ENCODE assay signal across 8 mouse cellular contexts in genomic region chr10:41933536-41933935, GRCm38 (mm10).
DNase-seq lines count a peak whose midpoint lies in the region; ATAC-seq and TF ChIP-seq lines count a peak whose summit lies in the region.
"Had no signal": no experiment of that assay in that cellular context is flagged by ENCODE, and none has a peak within 500 bp of the region (broad histone marks: within the 10 kb centered on the region; RNA-seq: fewer than 3 reads in every experiment).

No protein-coding gene starts in this region.

- DNase-seq in urinary bladder, postnatal 14 days (ENCODE audit: low spot score): peak; percentile 37
- DNase-seq in urinary bladder, adult 2 months (ENCODE audit: low spot score): no peak
- peak; percentile 47 for DNase-seq in liver, embryonic 11.5 days (ENCODE audit: low spot score)
- DNase-seq in right cerebral cortex, postnatal 4 days: peak; percentile 65

- TF ChIP-seq POLR2A in bone marrow, adult 2 months (IDR thresholded peaks at IDR 0.05; ENCODE audit: borderline replicate concordance, control insufficient read depth, low read depth, low read length): no peak
- TF ChIP-seq POLR2A in embryonic fibroblast, embryonic 13.5 days (IDR thresholded peaks at IDR 0.05; ENCODE audit: low read depth, low read length): no peak

- TF ChIP-seq CTCF in bone marrow, adult 2 months (IDR thresholded peaks at IDR 0.05; ENCODE audit: control insufficient read depth, insufficient read depth, low read length): peak; percentile 76
- TF ChIP-seq CTCF in embryonic fibroblast, embryonic 13.5 days (IDR thresholded peaks at IDR 0.05; ENCODE audit: borderline replicate concordance, insufficient read depth, low read length): 0 out of 2 replicates have a peak, but pooled peaks have one; percentile 5

- H3K4me2 ChIP-seq in hindbrain, embryonic 13.5 days: no peak overlapping the region
- no peak overlapping the region for H3K4me2 ChIP-seq in liver, embryonic 11.5 days
- H3K4me2 ChIP-seq: hindbrain, embryonic 15.5 days had no signal

- WGBS in bone marrow, adult 2 months: 58% methylated on average over 6 of the region's 6 CpGs
- WGBS in hindbrain, embryonic 13.5 days: 70% methylated on average over 6 of the region's 6 CpGs
- WGBS in liver, embryonic 11.5 days: 51% methylated on average over 6 of the region's 6 CpGs

- H3K4me3 ChIP-seq in bone marrow, adult 2 months (replicated peaks; ENCODE audit: control insufficient read depth, low read depth, low read length): no peak overlapping the region
- H3K4me3 ChIP-seq in embryonic fibroblast, embryonic 13.5 days (ENCODE audit: insufficient read depth, low read length): no peak overlapping the region
- no peak overlapping the region for H3K4me3 ChIP-seq in hindbrain, embryonic 13.5 days
- no peak overlapping the region for H3K4me3 ChIP-seq in liver, embryonic 11.5 days (ENCODE audit: low read depth, low read length)
- H3K4me3 ChIP-seq: hindbrain, embryonic 15.5 days had no signal

- H3K27me3 ChIP-seq in hindbrain, embryonic 13.5 days: peaks cover 4% of the 10 kb centered on the region; the same call in 1 of the 2 replicates
- no peaks in the 10 kb centered on the region for H3K27me3 ChIP-seq in liver, embryonic 11.5 days (replicated peaks; ENCODE audit: control insufficient read depth, insufficient read depth, low read length)
- H3K27me3 ChIP-seq: hindbrain, embryonic 15.5 days had no signal

- no peak overlapping the region for H3K27ac ChIP-seq in bone marrow, adult 2 months (ENCODE audit: control insufficient read depth, insufficient read depth, low read depth, low read length, poor library complexity)
- no peak overlapping the region for H3K27ac ChIP-seq in embryonic fibroblast, embryonic 13.5 days (ENCODE audit: insufficient read depth, low read length)
- H3K27ac ChIP-seq in hindbrain, embryonic 13.5 days: peak overlapping the region; percentile 87
- H3K27ac ChIP-seq in liver, embryonic 11.5 days (ENCODE audit: low read depth, low read length): no peak overlapping the region

- no peaks in the 10 kb centered on the region for H3K9me3 ChIP-seq in hindbrain, embryonic 13.5 days
- no peaks in the 10 kb centered on the region for H3K9me3 ChIP-seq in liver, embryonic 11.5 days (ENCODE audit: control insufficient read depth, low read length)
- H3K9me3 ChIP-seq: hindbrain, embryonic 15.5 days had no signal

- peaks cover 1% of the 10 kb centered on the region; the same call in 1 of the 2 replicates for H3K4me1 ChIP-seq in bone marrow, adult 2 months (ENCODE audit: control insufficient read depth, insufficient read depth, low read length)
- H3K4me1 ChIP-seq in embryonic fibroblast, embryonic 13.5 days (ENCODE audit: control insufficient read depth, insufficient read depth, low read length): peaks cover 3% of the 10 kb centered on the region; the same call in 1 of the 2 replicates
- H3K4me1 ChIP-seq in hindbrain, embryonic 13.5 days (replicated peaks): peaks cover 57% of the 10 kb centered on the region
- H3K4me1 ChIP-seq in liver, embryonic 11.5 days (replicated peaks; ENCODE audit: control insufficient read depth, insufficient read depth, low read length): peaks cover 12% of the 10 kb centered on the region

- H3K9ac ChIP-seq in hindbrain, embryonic 13.5 days: no peak overlapping the region
- no peak overlapping the region for H3K9ac ChIP-seq in liver, embryonic 11.5 days (ENCODE audit: low read depth, low read length)
- H3K9ac ChIP-seq: hindbrain, embryonic 15.5 days had no signal

- H3K36me3 ChIP-seq in hindbrain, embryonic 13.5 days: no peaks in the 10 kb centered on the region
- no peaks in the 10 kb centered on the region for H3K36me3 ChIP-seq in liver, embryonic 11.5 days (ENCODE audit: control insufficient read depth, insufficient read depth, low read length)
- H3K36me3 ChIP-seq: hindbrain, embryonic 15.5 days had no signal

- ATAC-seq in hindbrain, embryonic 13.5 days (ENCODE audit: low FRiP score): no peak
- no peak for ATAC-seq in liver, embryonic 11.5 days (replicated peaks; ENCODE audit: low FRiP score)
